Mouse (Mus musculus): ENCODE measurements around the gene Zcchc4.

DNA sequence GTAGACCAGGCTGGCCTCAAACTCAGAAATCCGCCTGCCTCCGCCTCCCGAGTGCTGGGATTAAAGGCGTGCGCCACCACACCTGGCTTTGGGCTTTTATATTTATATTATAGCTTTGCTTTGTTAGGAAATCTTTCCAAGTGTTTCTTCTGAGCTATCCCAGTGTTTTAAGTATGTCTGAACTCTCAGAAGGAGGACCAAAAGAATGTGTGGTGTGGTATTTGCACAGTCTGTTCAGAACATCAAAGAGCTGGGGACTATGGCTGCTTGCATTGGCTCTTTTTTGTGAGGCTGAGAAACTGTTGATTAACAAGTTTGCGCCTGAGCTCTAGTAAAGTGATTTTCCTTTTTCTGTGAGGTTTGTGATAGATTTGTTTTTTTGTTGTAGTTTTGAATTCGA lies 69.1 kb downstream of the Zcchc4 start:
- no peak for TF ChIP-seq MYOG (IDR thresholded peaks at IDR 0.05; ENCODE audit: control insufficient read depth in 1 of 3, insufficient read depth in 1 of 3, insufficient read length in 2 of 3, low read depth in 2 of 3)
- TF ChIP-seq MYOD1 (IDR thresholded peaks at IDR 0.05; ENCODE audit: control insufficient read depth in 1 of 3, insufficient read length in 2 of 3, low read depth in 2 of 3), result no peak
- TF ChIP-seq POLR2A (IDR thresholded peaks at IDR 0.05; ENCODE audit: insufficient read length, low read depth), result no peak
- no peak for TF ChIP-seq E2F4 (IDR thresholded peaks at IDR 0.05; ENCODE audit: insufficient read depth)
- no peak for TF ChIP-seq USF1 (IDR thresholded peaks at IDR 0.05; ENCODE audit: low read depth)
- TF ChIP-seq CEBPB (IDR thresholded peaks at IDR 0.05; ENCODE audit: insufficient read depth, poor library complexity, severe bottlenecking), result no peak
- TF ChIP-seq TCF12 (IDR thresholded peaks at IDR 0.05; ENCODE audit: insufficient read depth, poor library complexity, severe bottlenecking), result no peak
- TF ChIP-seq MAX (IDR thresholded peaks at IDR 0.05; ENCODE audit: low read depth), result no peak
- no peak for TF ChIP-seq POLR2AphosphoS2 (IDR thresholded peaks at IDR 0.05; ENCODE audit: insufficient read length, low read depth)
- no peak for TF ChIP-seq SRF (IDR thresholded peaks at IDR 0.05; ENCODE audit: control insufficient read depth, insufficient read length, low read depth)
- no peak for TF ChIP-seq TCF3 (IDR thresholded peaks at IDR 0.05; ENCODE audit: insufficient read length, low read depth)
